Mouse (Mus musculus): ENCODE measurements around the gene Cuta. TPM values are rescaled to one million over a fixed set of nuclear protein-coding genes. Genes with fewer than 3 reads are reported as not detected.

Cuta gene
- total RNA-seq, 2 experiments from 2014 or later, result 97.2 to 106 TPM

- DNase-seq, result peak; percentile 42
Observed at GRCm38 (mm10) chr17:26953726-26954125, 14.4 kb upstream of the Cuta start.

- DNase-seq, result no peak
Observed at GRCm38 (mm10) chr17:26953201-26953600, 13.8 kb upstream of the Cuta start.

GRCm38 (mm10) chr17:26951952-26952877, 12.8 kb upstream of the Cuta start:
- DNase-seq, result no peak

- DNase-seq, result peak; percentile 87
Observed at GRCm38 (mm10) chr17:26951406-26951805, 12.0 kb upstream of the Cuta start.

- no peak for DNase-seq
Observed at GRCm38 (mm10) chr17:26950560-26951288, 11.4 kb upstream of the Cuta start.

- DNase-seq, result no peak
Observed at GRCm38 (mm10) chr17:26949866-26950265, 10.5 kb upstream of the Cuta start.

- no peak for DNase-seq
Observed at GRCm38 (mm10) chr17:26949051-26949577, 9.7 kb upstream of the Cuta start.

GRCm38 (mm10) chr17:26948316-26949050, 9.1 kb upstream of the Cuta start:
- DNase-seq, result peak; percentile 64

GRCm38 (mm10) chr17:26947231-26948100, 8.1 kb upstream of the Cuta start:
- no peak for DNase-seq

- peak; percentile 84 for DNase-seq
Observed at GRCm38 (mm10) chr17:26946567-26946966, 7.2 kb upstream of the Cuta start.

- no peak for DNase-seq
Observed at GRCm38 (mm10) chr17:26945824-26946495, 6.6 kb upstream of the Cuta start.

- no peak for DNase-seq
Observed at GRCm38 (mm10) chr17:26941841-26942570, 2.6 kb upstream of the Cuta start.

GRCm38 (mm10) chr17:26941031-26941789, 1.8 kb upstream of the Cuta start, which contains the start of gene Syngap1:
Gene Syngap1 (plus strand): TSS chr17:26941253.
- no peak for DNase-seq

- no peak for DNase-seq
Observed at GRCm38 (mm10) chr17:26939973-26940300, 568 bp upstream of the Cuta start.

GRCm38 (mm10) chr17:26938731-26939130, 638 bp downstream of the Cuta start:
- DNase-seq, result peak; percentile 39

GRCm38 (mm10) chr17:26937883-26938695, 1.3 kb downstream of the Cuta start:
- no peak for DNase-seq

GRCm38 (mm10) chr17:26936921-26937695, 2.3 kb downstream of the Cuta start:
- DNase-seq, result no peak

- no peak for DNase-seq
Observed at GRCm38 (mm10) chr17:26936453-26936852, 2.9 kb downstream of the Cuta start.
